Mouse (Mus musculus) hindbrain, embryonic 12.5 days (tissue): ENCODE measurements around the gene Abhd17c. TPM values are rescaled to one million over a fixed set of nuclear protein-coding genes. Genes with fewer than 3 reads are reported as not detected.
"Not testable (repeated sequence)": the region's sequence is repeated elsewhere in the genome, so short reads cannot be mapped to it uniquely, and the experiment has no call there.

ENCODE experiments used
- ATAC-seq: fragments of 200-750 bp; cut with Nextera tagmentation; 2 replicates; pipeline ENCODE4 v1.8.0; 2017; ENCODE audit warnings: moderate TSS enrichment; ENCODE audit not compliant: low FRiP score
- H3K27ac ChIP-seq: fragments of 300-500 bp; sonication (generic); 2 replicates; pipeline ENCODE4 v1.5.1; 2016; ENCODE audit warnings: mild to moderate bottlenecking
- H3K27me3 ChIP-seq: fragments of 300-500 bp; sonication (generic); 2 replicates; pipeline ENCODE4 v1.6.1; 2016; ENCODE audit warnings: mild to moderate bottlenecking
- H3K36me3 ChIP-seq: fragments of 300-500 bp; sonication (generic); 2 replicates; pipeline ENCODE4 v1.6.1; 2016; ENCODE audit warnings: mild to moderate bottlenecking
- H3K4me1 ChIP-seq: fragments of 300-500 bp; sonication (generic); 2 replicates; pipeline ENCODE4 v1.6.1; 2016
- H3K4me2 ChIP-seq: fragments of 300-500 bp; sonication (generic); replicated peaks from 2 replicates; pipeline ENCODE4 v1.6.1; 2016; ENCODE audit warnings: mild to moderate bottlenecking
- H3K4me3 ChIP-seq: fragments of 300-500 bp; sonication (generic); 2 replicates; pipeline ENCODE4 v1.5.1; 2016; ENCODE audit warnings: mild to moderate bottlenecking
- H3K9ac ChIP-seq: fragments of 300-500 bp; sonication (generic); 2 replicates; pipeline ENCODE4 v1.6.1; 2016; ENCODE audit warnings: mild to moderate bottlenecking, moderate library complexity
- H3K9me3 ChIP-seq: fragments of 300-500 bp; sonication (generic); replicated peaks from 2 replicates; pipeline ENCODE4 v1.6.1; 2016; ENCODE audit warnings: mild to moderate bottlenecking
- WGBS: fragments of 180-500 bp; shearing (Covaris S2); methylation state at CpG from one replicate; pipeline ENCODE4 v1.1.7; 2016; 5-methylcytosine and 5-hydroxymethylcytosine counted together
- polyA plus RNA-seq: library from polyadenylated mRNA; unstranded; fragments of >200 nt; fragmentation: Nextera tagmentation; extraction: Ambion mirVana; gene quantifications from 2 replicates; pipeline ENCODE4 v1.2.1, GENCODE M21; 2016

The Abhd17c gene
- polyA plus RNA-seq, 1 experiment from 2014 or later: 86.2 TPM

DNA sequence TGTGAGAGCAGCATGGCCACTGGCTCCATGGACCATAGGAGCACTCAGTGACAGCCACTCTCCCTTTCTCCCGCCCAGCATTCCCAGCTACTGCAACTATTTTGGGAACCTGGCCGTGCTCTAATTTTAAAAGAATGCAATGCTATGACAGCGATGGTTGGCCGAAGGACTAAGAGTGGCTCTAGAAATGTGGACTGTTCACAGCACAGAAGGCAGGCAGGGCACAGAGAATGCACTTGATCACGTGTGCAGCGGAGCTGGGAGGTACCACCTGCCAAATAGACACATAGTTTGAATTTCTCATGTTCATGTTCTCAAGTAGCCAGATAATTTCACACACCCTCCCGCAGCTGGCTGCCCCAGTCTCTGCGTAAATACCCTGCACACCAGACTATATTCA, 23.0 kb downstream of the Abhd17c start:
- H3K4me1 ChIP-seq: peaks cover 12% of the 10 kb centered on the region; the same call in 1 of the 2 replicates
- H3K4me3 ChIP-seq: no peak overlapping the region
- no peak overlapping the region for H3K9ac ChIP-seq
- H3K4me2 ChIP-seq: no peak overlapping the region
- 71% methylated on average over 8 of the region's 8 CpGs for WGBS
- no peak overlapping the region; the same call in 1 of the 2 replicates for H3K27ac ChIP-seq
- no peaks in the 10 kb centered on the region for H3K27me3 ChIP-seq
- ATAC-seq: no peak
- no peaks in the 10 kb centered on the region for H3K9me3 ChIP-seq
- H3K36me3 ChIP-seq: no peaks in the 10 kb centered on the region

DNA sequence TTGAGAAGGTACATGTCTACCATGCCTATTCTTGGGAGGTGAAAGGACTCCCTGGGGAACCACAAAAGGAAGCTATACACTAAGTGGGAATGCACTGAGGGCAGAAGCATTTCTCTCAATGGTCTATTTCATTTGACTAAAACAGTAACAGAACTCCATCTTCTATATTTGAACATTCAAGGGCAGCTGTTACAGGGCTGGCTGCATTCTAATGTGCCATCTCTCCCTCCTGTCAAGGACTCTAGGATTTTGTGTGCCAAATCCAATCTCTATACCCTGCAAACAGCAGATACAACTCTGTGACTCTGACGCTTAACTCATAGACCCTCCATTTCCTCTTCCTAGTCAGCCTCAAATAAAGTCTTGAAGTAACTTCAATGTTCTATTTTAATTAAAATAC, 26.0 kb downstream of the Abhd17c start:
- H3K9me3 ChIP-seq: no peaks in the 10 kb centered on the region
- 88% methylated on average over 1 of the region's 1 CpGs for WGBS
- H3K27me3 ChIP-seq: no peaks in the 10 kb centered on the region
- no peak overlapping the region for H3K27ac ChIP-seq
- H3K4me1 ChIP-seq: peaks cover 27% of the 10 kb centered on the region
- H3K4me3 ChIP-seq: no peak overlapping the region
- H3K36me3 ChIP-seq: no peaks in the 10 kb centered on the region
- H3K4me2 ChIP-seq: no peak overlapping the region
- no peak for ATAC-seq
- H3K9ac ChIP-seq: no peak overlapping the region

DNA sequence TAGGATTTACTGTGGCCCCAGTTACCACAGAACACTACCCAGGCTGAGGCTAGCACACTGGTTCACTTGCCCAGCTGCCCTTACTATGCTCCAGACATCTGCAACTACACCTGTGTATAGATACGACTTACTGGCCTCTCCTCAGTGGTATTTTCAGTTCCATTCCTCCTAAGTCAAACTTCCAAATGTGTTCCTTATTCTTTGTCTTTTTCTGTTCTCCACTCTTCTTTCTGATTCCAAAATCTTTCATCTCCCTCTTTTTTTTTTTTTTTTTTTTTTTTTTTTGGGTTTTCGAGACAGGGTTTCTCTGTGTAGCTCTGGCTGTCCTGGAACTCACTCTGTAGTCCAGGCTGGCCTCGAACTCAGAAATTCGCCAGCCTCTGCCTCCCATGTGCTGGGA, 28.0 kb downstream of the Abhd17c start:
- H3K36me3 ChIP-seq, H3K27ac ChIP-seq, H3K4me2 ChIP-seq, H3K27me3 ChIP-seq, ATAC-seq, H3K4me3 ChIP-seq, H3K9me3 ChIP-seq, H3K9ac ChIP-seq: not testable (repeated sequence)
- H3K4me1 ChIP-seq: peaks cover 38% of the 10 kb centered on the region
- WGBS: 94% methylated on average over 4 of the region's 4 CpGs

DNA sequence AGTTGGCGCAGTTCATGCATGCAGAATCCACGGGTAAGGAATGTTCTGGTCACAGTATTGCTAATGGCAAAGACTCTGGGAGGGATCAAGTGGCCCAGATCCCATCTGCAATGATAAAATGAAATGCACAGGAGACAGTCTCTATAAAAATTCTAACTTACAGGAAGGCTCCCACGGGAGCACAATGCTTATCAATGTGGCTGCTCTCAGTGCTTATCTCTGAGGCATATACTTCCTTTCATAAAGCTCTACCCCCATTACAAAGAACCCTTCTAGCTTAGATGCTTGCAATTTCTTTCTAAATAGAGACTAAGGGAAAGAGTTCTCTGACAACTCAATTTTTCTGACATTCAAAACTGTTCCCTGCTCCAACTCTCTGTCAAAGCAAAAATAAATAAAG, 29.9 kb downstream of the Abhd17c start:
- no peak overlapping the region for H3K9ac ChIP-seq
- 86% methylated on average over 3 of the region's 3 CpGs for WGBS
- no peak overlapping the region for H3K27ac ChIP-seq
- peaks cover 42% of the 10 kb centered on the region for H3K4me1 ChIP-seq
- no peaks in the 10 kb centered on the region for H3K36me3 ChIP-seq
- ATAC-seq: no peak
- no peaks in the 10 kb centered on the region for H3K9me3 ChIP-seq
- no peaks in the 10 kb centered on the region for H3K27me3 ChIP-seq
- no peak overlapping the region for H3K4me3 ChIP-seq
- no peak overlapping the region for H3K4me2 ChIP-seq

DNA sequence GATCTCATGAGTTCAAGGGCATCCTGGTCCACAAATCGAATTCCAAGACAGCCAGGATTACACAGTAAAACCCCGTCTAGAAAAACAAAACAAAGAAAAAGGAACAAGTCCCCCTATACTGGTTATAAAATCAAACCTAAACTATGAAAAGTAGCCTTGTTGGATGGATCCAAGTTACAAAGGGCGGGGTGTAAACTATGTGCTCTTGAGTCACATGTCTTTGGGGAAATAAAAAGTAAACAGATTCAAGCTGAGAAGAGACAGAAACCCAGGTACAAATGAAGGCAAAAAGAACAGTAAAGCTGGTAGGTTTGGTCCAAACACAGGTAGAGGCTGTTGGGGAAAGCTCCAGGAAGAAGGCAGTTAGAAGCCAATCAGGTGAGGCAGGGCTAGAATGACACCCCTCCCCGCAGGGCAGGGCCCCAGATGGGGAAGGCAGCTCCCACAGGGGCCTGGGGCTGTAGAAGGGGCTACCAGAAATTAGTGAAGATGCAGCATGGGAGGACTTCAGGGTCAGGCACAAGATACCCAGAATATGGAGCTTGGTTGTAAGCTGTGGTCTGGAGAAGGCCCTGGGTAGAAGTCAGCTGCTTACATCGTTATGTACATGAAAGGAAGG, 31.4 kb downstream of the Abhd17c start:
- no peak overlapping the region for H3K4me3 ChIP-seq
- no peaks in the 10 kb centered on the region for H3K36me3 ChIP-seq
- H3K9ac ChIP-seq: no peak overlapping the region
- no peak for ATAC-seq
- no peak overlapping the region for H3K4me2 ChIP-seq
- WGBS: 72% methylated on average over 5 of the region's 5 CpGs
- no peak overlapping the region for H3K27ac ChIP-seq
- peaks cover 42% of the 10 kb centered on the region for H3K4me1 ChIP-seq
- no peaks in the 10 kb centered on the region for H3K27me3 ChIP-seq
- H3K9me3 ChIP-seq: no peaks in the 10 kb centered on the region

DNA sequence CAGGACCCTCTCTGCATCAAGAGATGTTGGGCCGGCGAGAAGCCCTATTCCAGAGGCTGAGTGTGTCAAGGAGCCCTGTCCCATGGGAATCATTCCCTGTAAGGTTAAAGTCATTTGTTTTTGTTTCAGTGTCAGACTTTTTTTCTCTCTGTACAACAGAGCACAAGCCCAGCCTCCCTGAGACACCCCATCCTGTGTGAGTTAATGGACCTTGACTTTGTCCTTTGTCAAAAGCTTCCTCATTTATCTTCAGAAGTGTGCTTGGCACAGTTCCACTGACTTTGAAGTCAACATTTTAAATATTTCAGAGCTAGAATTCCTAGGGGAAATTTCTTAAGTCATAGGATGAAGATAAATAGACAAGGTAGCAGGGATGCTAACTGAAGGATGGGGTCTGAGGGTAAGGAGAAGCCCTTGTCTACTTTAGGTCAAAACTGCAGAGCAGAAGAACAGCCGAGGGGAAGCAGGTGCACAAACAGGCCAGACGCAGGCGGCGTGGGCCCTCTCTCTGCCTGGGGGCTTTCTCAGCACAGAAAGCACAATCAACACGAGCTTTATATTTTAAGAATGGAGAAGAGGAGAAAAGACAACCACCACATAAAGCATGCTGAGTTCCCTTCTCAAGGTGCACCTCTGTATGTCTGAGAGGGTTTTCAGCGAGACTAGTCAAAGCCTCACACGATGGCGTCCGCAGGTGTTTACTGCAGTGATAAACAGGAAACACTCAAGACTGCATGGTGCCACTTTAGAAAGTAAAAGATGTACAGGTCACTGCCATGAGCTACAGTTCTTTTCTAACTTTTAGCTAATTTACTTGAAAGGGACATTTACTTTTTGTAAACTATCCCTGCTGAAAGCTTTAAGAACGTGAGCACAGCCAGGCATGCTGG, 32.2 kb downstream of the Abhd17c start:
- ATAC-seq: peak; percentile 63
- peak overlapping the region; percentile 55 for H3K27ac ChIP-seq
- no peak overlapping the region for H3K4me3 ChIP-seq
- 59% methylated on average over 12 of the region's 12 CpGs for WGBS
- H3K36me3 ChIP-seq: no peaks in the 10 kb centered on the region
- no peak overlapping the region for H3K9ac ChIP-seq
- H3K4me2 ChIP-seq: no peak overlapping the region
- no peaks in the 10 kb centered on the region for H3K9me3 ChIP-seq
- no peaks in the 10 kb centered on the region for H3K27me3 ChIP-seq
- H3K4me1 ChIP-seq: peaks cover 47% of the 10 kb centered on the region

DNA sequence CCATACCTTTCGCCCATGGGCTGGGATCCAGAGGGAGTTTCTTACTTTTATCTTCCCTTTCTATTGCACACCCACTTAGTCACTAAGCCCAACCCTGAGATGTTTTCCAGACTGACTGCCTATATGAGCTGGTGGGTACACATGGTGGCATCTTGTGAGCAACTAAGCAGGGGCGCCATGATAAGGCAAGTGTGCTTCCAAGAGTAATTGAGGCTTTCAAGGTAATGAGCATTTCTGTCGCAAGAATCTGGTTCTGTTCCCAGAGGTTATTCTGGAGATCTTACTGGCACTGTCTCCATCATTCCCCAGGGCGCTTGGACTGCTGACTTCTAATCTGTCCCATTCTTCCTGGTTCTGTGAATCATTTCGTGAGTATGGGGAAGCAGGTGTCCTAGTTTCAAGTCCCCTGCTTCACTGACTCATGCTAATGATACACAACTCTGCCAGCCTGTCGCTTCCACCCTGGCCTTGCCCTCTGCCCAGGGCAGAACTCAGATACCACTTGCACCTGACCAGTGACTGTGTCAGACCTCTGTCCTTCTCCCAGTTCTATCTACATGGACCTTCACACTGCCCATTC, 34.1 kb downstream of the Abhd17c start:
- Histone ChIP-seq H3K9ac (no peak overlapping the region), H3K27ac (no peak overlapping the region), H3K4me1 (peaks cover 62% of the 10 kb centered on the region), H3K4me3 (no peak overlapping the region), H3K27me3 (no peaks in the 10 kb centered on the region), H3K9me3 (no peaks in the 10 kb centered on the region), H3K4me2 (no peak overlapping the region), H3K36me3 (0 out of 2 replicates have a peak, but pooled peaks cover 5% of the 10 kb centered on the region)
- ATAC-seq: no peak
- 87% methylated on average over 6 of the region's 6 CpGs for WGBS

DNA sequence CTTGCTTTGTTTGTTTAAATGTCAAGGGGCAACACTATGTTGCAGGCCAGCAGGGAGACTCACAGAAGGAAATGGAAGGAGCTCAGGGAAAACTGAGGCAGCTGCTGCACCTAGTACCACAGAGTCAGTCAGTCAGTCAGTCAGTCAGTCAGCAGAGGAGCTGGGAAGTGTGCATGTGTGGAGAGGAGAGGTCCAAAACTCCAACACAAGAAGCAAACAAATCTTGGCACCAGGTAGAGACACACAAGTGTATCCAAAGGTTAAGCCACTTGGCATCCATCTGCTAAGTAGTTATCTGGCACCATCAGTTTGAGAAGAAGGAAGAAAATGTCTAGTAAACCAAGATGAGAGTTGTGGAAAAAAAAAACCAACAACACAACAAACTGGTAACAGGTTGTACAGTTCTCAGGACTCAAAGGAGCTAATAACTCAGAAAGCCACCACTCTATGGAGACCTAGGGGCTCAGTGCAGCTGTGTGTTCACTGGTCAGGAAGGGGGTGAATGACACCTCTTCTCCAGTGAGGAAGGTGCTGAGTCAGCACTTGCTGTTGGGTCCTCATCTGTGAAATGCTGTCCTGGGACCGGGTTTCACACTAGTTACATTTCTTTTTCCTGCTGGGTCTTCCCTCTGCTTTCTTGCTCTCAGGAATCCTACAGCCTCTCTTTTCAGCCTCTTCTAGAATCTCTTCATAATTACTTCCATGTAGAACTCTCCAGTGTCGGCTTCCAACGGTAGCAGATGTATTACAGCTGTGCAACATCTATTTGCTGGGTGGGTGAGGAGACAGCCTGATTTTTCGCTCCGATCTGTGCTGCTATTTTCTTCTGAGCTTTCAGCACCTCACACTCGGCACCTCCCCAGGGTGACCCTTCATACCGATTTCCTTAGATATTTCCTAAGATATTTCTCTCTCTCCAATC, 34.8 kb downstream of the Abhd17c start:
- WGBS: 73% methylated on average over 7 of the region's 7 CpGs

DNA sequence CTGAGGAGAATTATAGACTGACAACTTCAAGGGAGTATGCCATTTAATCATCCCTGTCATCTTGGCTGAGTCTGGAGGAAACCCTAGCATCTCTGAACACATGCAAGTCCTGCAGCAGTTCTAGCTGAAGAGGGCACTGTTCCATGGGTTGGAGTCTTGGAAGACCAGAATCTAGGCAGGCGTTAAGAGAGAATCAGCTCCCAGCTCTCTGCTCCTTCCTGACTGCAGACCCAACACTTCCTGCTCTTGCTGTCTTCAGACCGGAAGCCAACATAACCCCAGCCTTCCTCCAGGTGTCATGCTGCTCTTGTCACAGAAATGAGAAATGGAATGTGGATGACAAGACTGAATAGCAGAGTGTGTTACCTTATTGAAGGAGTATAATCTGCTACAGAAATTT, 36.3 kb downstream of the Abhd17c start:
- no peaks in the 10 kb centered on the region for H3K27me3 ChIP-seq
- no peak overlapping the region for H3K9ac ChIP-seq
- no peak overlapping the region for H3K27ac ChIP-seq
- 66% methylated on average over 2 of the region's 2 CpGs for WGBS
- H3K36me3 ChIP-seq: peaks cover 8% of the 10 kb centered on the region; the same call in 1 of the 2 replicates
- H3K4me1 ChIP-seq: peaks cover 52% of the 10 kb centered on the region
- no peak overlapping the region for H3K4me2 ChIP-seq
- ATAC-seq: no peak
- H3K9me3 ChIP-seq: no peaks in the 10 kb centered on the region
- no peak overlapping the region for H3K4me3 ChIP-seq

More for the DNA sequence above, 34.8 kb downstream of the Abhd17c start:
- no peak overlapping the region for H3K9ac ChIP-seq
- no peak overlapping the region for H3K4me2 ChIP-seq
- H3K4me3 ChIP-seq: no peak overlapping the region
- no peak for ATAC-seq
- no peaks in the 10 kb centered on the region for H3K27me3 ChIP-seq
- H3K27ac ChIP-seq: no peak overlapping the region
- 0 out of 2 replicates have a peak, but pooled peaks cover 5% of the 10 kb centered on the region for H3K36me3 ChIP-seq
- H3K4me1 ChIP-seq: peaks cover 66% of the 10 kb centered on the region
- no peaks in the 10 kb centered on the region for H3K9me3 ChIP-seq

DNA sequence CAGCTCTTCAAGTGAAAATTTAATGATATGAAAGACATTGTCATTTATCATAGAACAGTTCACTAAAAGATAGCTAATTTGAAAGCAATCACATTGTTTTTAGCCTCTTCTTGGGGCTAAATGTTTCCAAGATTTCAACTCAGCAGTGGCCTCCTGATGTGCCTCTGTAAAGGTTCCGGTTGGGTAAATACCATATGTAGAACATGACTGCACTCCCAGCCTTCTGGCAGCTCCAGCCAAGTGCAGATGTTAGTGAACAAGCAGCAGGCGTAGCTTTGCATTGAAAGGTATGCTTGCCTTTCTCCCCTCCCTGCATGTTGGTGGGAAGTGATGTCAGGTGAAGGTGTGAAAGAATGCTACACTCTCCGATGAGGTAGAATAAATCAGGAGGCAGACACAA, 36.9 kb downstream of the Abhd17c start:
- WGBS: 77% methylated on average over 3 of the region's 3 CpGs
- Histone ChIP-seq H3K4me3 (no peak overlapping the region), H3K36me3 (peaks cover 12% of the 10 kb centered on the region; the same call in 1 of the 2 replicates), H3K9me3 (no peaks in the 10 kb centered on the region), H3K4me1 (peaks cover 46% of the 10 kb centered on the region), H3K4me2 (no peak overlapping the region), H3K9ac (no peak overlapping the region), H3K27me3 (no peaks in the 10 kb centered on the region), H3K27ac (no peak overlapping the region)
- ATAC-seq: no peak

DNA sequence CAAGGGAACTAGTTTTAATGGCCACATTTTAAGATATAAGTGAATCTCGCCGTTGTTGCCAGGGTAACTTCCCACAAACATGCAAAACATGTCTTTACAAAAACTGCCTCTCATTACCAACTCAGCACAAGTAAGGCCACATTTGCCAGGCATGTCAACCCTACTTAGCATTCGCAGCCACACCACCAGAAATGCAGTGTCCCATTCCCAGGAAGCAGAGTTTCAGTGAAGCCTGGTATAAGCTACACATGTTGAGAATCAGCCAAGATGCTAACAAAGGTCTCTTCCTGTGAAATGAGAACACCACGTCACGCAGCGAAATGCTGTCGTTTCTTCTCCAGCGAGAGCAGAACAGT, 38.7 kb downstream of the Abhd17c start:
- Histone ChIP-seq H3K4me1 (peaks cover 31% of the 10 kb centered on the region), H3K36me3 (peaks cover 21% of the 10 kb centered on the region), H3K9ac (no peak overlapping the region), H3K27ac (peak overlapping the region; percentile 40; the same call in 1 of the 2 replicates), H3K4me2 (no peak overlapping the region), H3K4me3 (no peak overlapping the region), H3K9me3 (no peaks in the 10 kb centered on the region), H3K27me3 (no peaks in the 10 kb centered on the region)
- ATAC-seq: peak; percentile 54
- 67% methylated on average over 8 of the region's 8 CpGs for WGBS
